Mouse (Mus musculus): ENCODE data around the gene Glyctk.

DNA sequence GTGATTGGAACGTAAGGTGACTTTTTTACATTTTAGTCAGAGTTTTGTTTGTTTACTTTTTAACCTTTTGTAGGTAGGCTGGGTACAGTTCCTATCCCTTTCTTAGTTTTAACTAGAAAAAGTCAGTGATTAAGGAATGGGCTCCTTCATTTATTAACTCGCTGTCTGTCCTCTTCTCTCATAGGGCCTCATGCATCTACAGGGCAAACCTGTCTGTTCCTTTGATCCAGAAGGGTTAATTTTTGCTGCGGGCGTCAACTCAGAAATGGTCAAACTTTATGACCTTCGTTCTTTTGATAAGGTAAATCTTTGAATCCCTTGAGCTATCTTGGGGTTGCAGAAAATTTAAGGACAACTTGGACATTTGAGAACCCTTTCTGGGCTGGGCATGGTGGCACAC lies 26.1 kb upstream of the Glyctk start:
- no peak for TF ChIP-seq CTCF (conservative IDR thresholded peaks at IDR 0.05; ENCODE audit: insufficient read depth, insufficient read length, low read depth, low read length)
- TF ChIP-seq POLR2A (IDR thresholded peaks at IDR 0.05; ENCODE audit: low read depth, low read length): no peak

Data from kidney, adult 2 months (tissue).